13 mouse cellular contexts compared by ENCODE assay signal in the genomic region with DNA sequence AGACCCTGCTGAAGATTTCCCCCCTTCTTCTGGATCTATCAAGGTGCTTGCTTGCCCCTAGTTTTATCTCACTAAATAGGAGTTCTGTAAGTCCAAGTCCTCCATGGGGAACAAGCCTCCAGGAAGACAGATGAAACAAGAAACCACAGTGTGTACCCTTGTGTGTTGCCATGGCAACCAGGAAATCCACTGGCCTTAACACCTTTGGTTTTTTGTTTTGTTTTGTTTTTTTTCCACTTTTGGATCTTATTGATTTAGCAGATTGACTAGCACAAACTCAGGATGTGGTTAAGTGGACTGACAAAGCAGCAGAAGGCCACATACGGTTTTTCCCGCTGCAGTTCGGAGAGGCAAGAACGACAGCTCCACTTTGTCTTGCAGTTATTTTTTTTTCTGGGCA. TPM values are rescaled to one million over a fixed set of nuclear protein-coding genes. Genes with fewer than 3 reads are reported as not detected.
DNase-seq lines count a peak whose midpoint lies in the region; ATAC-seq and TF ChIP-seq lines count a peak whose summit lies in the region.
"Had no signal": no experiment of that assay in that cellular context is flagged by ENCODE, and none has a peak within 500 bp of the region (broad histone marks: within the 10 kb centered on the region; RNA-seq: fewer than 3 reads in every experiment).

No protein-coding gene starts in this region.

- DNase-seq in midbrain, embryonic 14.5 days, result peak; percentile 56
- DNase-seq in brain, embryonic 14.5 days (ENCODE audit: low read depth), result peak; percentile 54
- DNase-seq in limb, embryonic 11.5 days (ENCODE audit: low spot score), result peak; percentile 53
- peak; percentile 79 for DNase-seq in thymus, postnatal 0 days (ENCODE audit: low spot score)
- DNase-seq in ovary, postnatal 10 days (ENCODE audit: low spot score), result no peak
- no peak for DNase-seq in right cerebral cortex, postnatal 36 days (ENCODE audit: low spot score in 2 of 2)
- DNase-seq: adrenal gland, postnatal 25 days; kidney, adult 11 months; right cerebral cortex, postnatal 25 days had no signal

- WGBS in midbrain, embryonic 14.5 days, result 71% methylated on average over 4 of the region's 4 CpGs
- 59% methylated on average over 4 of the region's 4 CpGs for WGBS in midbrain, embryonic 13.5 days
- WGBS in limb, embryonic 11.5 days, result 31% methylated on average over 4 of the region's 4 CpGs
- 51% methylated on average over 4 of the region's 4 CpGs for WGBS in kidney, embryonic 14.5 days

- no peak for TF ChIP-seq CTCF in brain, embryonic 14.5 days (IDR thresholded peaks at IDR 0.05; ENCODE audit: borderline replicate concordance, extremely low read depth, insufficient read depth, insufficient read length)

- no peaks in the 10 kb centered on the region for H3K4me1 ChIP-seq in midbrain, embryonic 14.5 days (ENCODE audit: control insufficient read depth, insufficient read depth, low read length)
- 0 out of 2 replicates have a peak, but pooled peaks cover 4% of the 10 kb centered on the region for H3K4me1 ChIP-seq in midbrain, embryonic 13.5 days (replicated peaks)
- H3K4me1 ChIP-seq in limb, embryonic 11.5 days (ENCODE audit: control insufficient read depth, insufficient read depth, low read length), result 0 out of 2 replicates have a peak, but pooled peaks cover 9% of the 10 kb centered on the region
- H3K4me1 ChIP-seq in kidney, embryonic 14.5 days (ENCODE audit: control insufficient read depth, insufficient read depth, low read length), result no peaks in the 10 kb centered on the region
- H3K4me1 ChIP-seq: lung, embryonic 15.5 days had no signal

- no peak overlapping the region for H3K9ac ChIP-seq in midbrain, embryonic 14.5 days (replicated peaks; ENCODE audit: low read length)
- no peak overlapping the region for H3K9ac ChIP-seq in midbrain, embryonic 13.5 days (replicated peaks)
- H3K9ac ChIP-seq in limb, embryonic 11.5 days (ENCODE audit: low read length), result no peak overlapping the region
- H3K9ac ChIP-seq in kidney, embryonic 14.5 days (ENCODE audit: low read depth, low read length), result no peak overlapping the region
- H3K9ac ChIP-seq: lung, embryonic 15.5 days had no signal

- H3K36me3 ChIP-seq in midbrain, embryonic 14.5 days (ENCODE audit: control insufficient read depth, insufficient read depth, low read length), result no peaks in the 10 kb centered on the region
- no peaks in the 10 kb centered on the region for H3K36me3 ChIP-seq in midbrain, embryonic 13.5 days
- no peaks in the 10 kb centered on the region for H3K36me3 ChIP-seq in limb, embryonic 11.5 days (ENCODE audit: control insufficient read depth, insufficient read depth, low read length)
- no peaks in the 10 kb centered on the region for H3K36me3 ChIP-seq in kidney, embryonic 14.5 days (ENCODE audit: control insufficient read depth, insufficient read depth, low read length)
- H3K36me3 ChIP-seq: forebrain, embryonic 10.5 days; lung, embryonic 15.5 days had no signal

- no peaks in the 10 kb centered on the region for H3K9me3 ChIP-seq in midbrain, embryonic 14.5 days (ENCODE audit: control insufficient read depth, low read length)
- no peaks in the 10 kb centered on the region for H3K9me3 ChIP-seq in midbrain, embryonic 13.5 days
- H3K9me3 ChIP-seq in limb, embryonic 11.5 days (ENCODE audit: control insufficient read depth, low read length), result no peaks in the 10 kb centered on the region
- H3K9me3 ChIP-seq in kidney, embryonic 14.5 days (ENCODE audit: control insufficient read depth, low read length), result no peaks in the 10 kb centered on the region
- H3K9me3 ChIP-seq: forebrain, embryonic 10.5 days; lung, embryonic 15.5 days had no signal

- no peak overlapping the region for H3K27ac ChIP-seq in midbrain, embryonic 14.5 days (replicated peaks; ENCODE audit: low read depth, low read length)
- no peak overlapping the region for H3K27ac ChIP-seq in midbrain, embryonic 13.5 days
- H3K27ac ChIP-seq in limb, embryonic 11.5 days (replicated peaks; ENCODE audit: low read depth, low read length), result no peak overlapping the region
- no peak overlapping the region; the same call in 1 of the 2 replicates for H3K27ac ChIP-seq in kidney, embryonic 14.5 days (ENCODE audit: low read depth, low read length)
- H3K27ac ChIP-seq: forebrain, embryonic 10.5 days; lung, embryonic 15.5 days had no signal

- no peak for TF ChIP-seq POLR2A in brain, embryonic 14.5 days (IDR thresholded peaks at IDR 0.05; ENCODE audit: borderline replicate concordance, extremely low read depth, insufficient read depth, insufficient read length, poor library complexity, severe bottlenecking)

- no peak overlapping the region for H3K4me2 ChIP-seq in midbrain, embryonic 14.5 days (ENCODE audit: low read length)
- no peak overlapping the region for H3K4me2 ChIP-seq in midbrain, embryonic 13.5 days (replicated peaks)
- H3K4me2 ChIP-seq in limb, embryonic 11.5 days (ENCODE audit: low read depth, severe bottlenecking), result no peak overlapping the region
- no peak overlapping the region for H3K4me2 ChIP-seq in kidney, embryonic 14.5 days (replicated peaks; ENCODE audit: low read depth, low read length)
- H3K4me2 ChIP-seq: lung, embryonic 15.5 days had no signal

- no peak for ATAC-seq in midbrain, embryonic 14.5 days (ENCODE audit: low FRiP score, low TSS enrichment)
- no peak for ATAC-seq in midbrain, embryonic 13.5 days
- ATAC-seq in limb, embryonic 11.5 days (ENCODE audit: insufficient number of reproducible peaks, low FRiP score, low TSS enrichment, low read depth), result peak; percentile 71; the same call in 1 of the 2 replicates
- ATAC-seq in kidney, embryonic 14.5 days (ENCODE audit: low FRiP score, low TSS enrichment), result no peak

- no peaks in the 10 kb centered on the region for H3K27me3 ChIP-seq in midbrain, embryonic 14.5 days (ENCODE audit: control insufficient read depth, insufficient read depth, low read length)
- H3K27me3 ChIP-seq in midbrain, embryonic 13.5 days, result no peaks in the 10 kb centered on the region
- H3K27me3 ChIP-seq in limb, embryonic 11.5 days (ENCODE audit: control insufficient read depth, insufficient read depth, low read length), result no peaks in the 10 kb centered on the region
- H3K27me3 ChIP-seq in kidney, embryonic 14.5 days (ENCODE audit: control insufficient read depth, insufficient read depth, low read length), result no peaks in the 10 kb centered on the region
- H3K27me3 ChIP-seq: lung, embryonic 15.5 days had no signal

- no peak overlapping the region for H3K4me3 ChIP-seq in midbrain, embryonic 14.5 days (replicated peaks; ENCODE audit: low read depth, low read length)
- H3K4me3 ChIP-seq in midbrain, embryonic 13.5 days (replicated peaks), result no peak overlapping the region
- H3K4me3 ChIP-seq in limb, embryonic 11.5 days (ENCODE audit: low read depth, low read length), result no peak overlapping the region
- H3K4me3 ChIP-seq in kidney, embryonic 14.5 days (ENCODE audit: low read length), result no peak overlapping the region
- H3K4me3 ChIP-seq: forebrain, embryonic 10.5 days; lung, embryonic 15.5 days had no signal

RNA-seq across cellular contexts. Expression of a gene that starts 27.6 kb away (rescaled TPM):
- 2.3 and 3.1 TPM in 2 replicates for polyA plus RNA-seq in midbrain, embryonic 14.5 days (2014; fragmentation: Nextera tagmentation; extraction: Ambion mirVana)
- polyA plus RNA-seq in midbrain, embryonic 13.5 days (2015; fragmentation: Nextera tagmentation; extraction: Ambion mirVana), result 1.5 and 2.1 TPM in 2 replicates
- polyA plus RNA-seq in brain, embryonic 14.5 days (2012; rRNA removed), result 2.8 and 4.1 TPM in 2 replicates
- polyA plus RNA-seq in limb, embryonic 11.5 days (2014; fragmentation: Nextera tagmentation; extraction: Ambion mirVana), result 2.6 and 3.6 TPM in 2 replicates
- polyA plus RNA-seq in thymus, postnatal 0 days (2015; fragmentation: Nextera tagmentation; extraction: Ambion mirVana), result 10.5 and 11.6 TPM in 2 replicates
- polyA plus RNA-seq in kidney, embryonic 14.5 days (2014; fragmentation: Nextera tagmentation; extraction: Ambion mirVana), result 3.2 and 4.0 TPM in 2 replicates

Comparison
In these comparisons a context has a peak if more than half of its experiments do, and no peak if none do; other contexts are left out.
1. DNase-seq: peak in midbrain, embryonic 14.5 days (single experiment), brain, embryonic 14.5 days (single experiment), limb, embryonic 11.5 days (single experiment) and thymus, postnatal 0 days (single experiment); none in ovary, postnatal 10 days (single experiment) and right cerebral cortex, postnatal 36 days (0 of 2).